Mouse (Mus musculus) inflammation-experienced regulatory T-cells (primary cell): ENCODE measurements around the gene Ly86. TPM values are rescaled to one million over a fixed set of nuclear protein-coding genes. Genes with fewer than 3 reads are reported as not detected.

Source experiments
- polyA plus RNA-seq, 2 experiments: library from polyadenylated mRNA; unstranded; fragments of 100-300 nt; shearing (Covaris generic); gene quantifications; one replicate each; pipeline ENCODE4 v1.2.1; 2017

Gene Ly86
- 10 to 100 TPM in 1 of 2 experiments, 1 to 10 TPM in 1; 2.2 to 10.1 TPM for polyA plus RNA-seq

GRCm38 (mm10) chr13:37344909-37345772 lies at the start of gene Ly86:
Gene Ly86, plus strand, starts transcription at chr13:37345208.

